Comparison of ENCODE assay signal across 8 mouse cellular contexts in genomic region chr6:97487535-97488081, GRCm38 (mm10).
DNase-seq lines count a peak whose midpoint lies in the region; ATAC-seq and TF ChIP-seq lines count a peak whose summit lies in the region.

No protein-coding gene starts in this region.

- H3K9ac ChIP-seq in forebrain, embryonic 12.5 days, result peak overlapping the region; percentile 65
- peak overlapping the region; percentile 42 for H3K9ac ChIP-seq in heart, postnatal 0 days (replicated peaks; ENCODE audit: low read depth, low read length)
- no peak overlapping the region for H3K9ac ChIP-seq in liver, embryonic 14.5 days (replicated peaks)
- H3K9ac ChIP-seq in neural tube, embryonic 11.5 days (ENCODE audit: low read length), result 0 out of 2 replicates have a peak overlapping the region, but pooled peaks have one; percentile 1

- peak overlapping the region; percentile 76 for H3K27ac ChIP-seq in bone marrow macrophage, adult 2 months (ENCODE audit: insufficient read depth, low read depth, low read length)
- no peak overlapping the region for H3K27ac ChIP-seq in forebrain, embryonic 12.5 days
- no peak overlapping the region for H3K27ac ChIP-seq in heart, postnatal 0 days (ENCODE audit: low read depth)
- no peak overlapping the region for H3K27ac ChIP-seq in liver, embryonic 14.5 days
- H3K27ac ChIP-seq in neural tube, embryonic 11.5 days (ENCODE audit: low read depth, low read length), result no peak overlapping the region

- 2% methylated on average over 40 of the region's 40 CpGs for WGBS in forebrain, embryonic 12.5 days
- WGBS in heart, postnatal 0 days, result 1% methylated on average over 36 of the region's 40 CpGs
- under 1% methylated on average over 40 of the region's 40 CpGs for WGBS in liver, embryonic 14.5 days (ENCODE audit: insufficient replicate concordance)
- WGBS in neural tube, embryonic 11.5 days, result 2% methylated on average over 32 of the region's 40 CpGs

- H3K36me3 ChIP-seq in forebrain, embryonic 12.5 days (replicated peaks), result no peaks in the 10 kb centered on the region
- no peaks in the 10 kb centered on the region for H3K36me3 ChIP-seq in heart, postnatal 0 days (replicated peaks; ENCODE audit: control insufficient read depth, insufficient read depth, low read length)
- H3K36me3 ChIP-seq in liver, embryonic 14.5 days (replicated peaks; ENCODE audit: control insufficient read depth, insufficient read depth, low read depth), result no peaks in the 10 kb centered on the region
- no peaks in the 10 kb centered on the region for H3K36me3 ChIP-seq in neural tube, embryonic 11.5 days (ENCODE audit: control insufficient read depth, insufficient read depth, low read length)

- TF ChIP-seq CTCF in bone marrow macrophage, adult 2 months (IDR thresholded peaks at IDR 0.05; ENCODE audit: low read depth, low read length), result no peak
- no peak for TF ChIP-seq CTCF in heart, postnatal 0 days (IDR thresholded peaks at IDR 0.05; ENCODE audit: low read depth)
- TF ChIP-seq CTCF in liver, embryonic 14.5 days (IDR thresholded peaks at IDR 0.05; ENCODE audit: low read depth), result no peak

- H3K27me3 ChIP-seq in forebrain, embryonic 12.5 days, result peaks cover 36% of the 10 kb centered on the region
- H3K27me3 ChIP-seq in heart, postnatal 0 days (ENCODE audit: control insufficient read depth, insufficient read depth, low read length), result peaks cover 13% of the 10 kb centered on the region
- H3K27me3 ChIP-seq in liver, embryonic 14.5 days (ENCODE audit: control insufficient read depth, insufficient read depth, low read length), result peaks cover 13% of the 10 kb centered on the region
- H3K27me3 ChIP-seq in neural tube, embryonic 11.5 days (ENCODE audit: control insufficient read depth, insufficient read depth, low read length), result no peaks in the 10 kb centered on the region

- no peaks in the 10 kb centered on the region for H3K9me3 ChIP-seq in forebrain, embryonic 12.5 days
- no peaks in the 10 kb centered on the region for H3K9me3 ChIP-seq in heart, postnatal 0 days (replicated peaks; ENCODE audit: control insufficient read depth, low read length)
- H3K9me3 ChIP-seq in liver, embryonic 14.5 days (ENCODE audit: control insufficient read depth, low read length), result no peaks in the 10 kb centered on the region
- H3K9me3 ChIP-seq in neural tube, embryonic 11.5 days (ENCODE audit: control insufficient read depth, low read length), result no peaks in the 10 kb centered on the region

- H3K4me2 ChIP-seq in forebrain, embryonic 12.5 days, result peak overlapping the region; percentile 99
- H3K4me2 ChIP-seq in heart, postnatal 0 days (ENCODE audit: low read depth, low read length), result peak overlapping the region; percentile 82
- peak overlapping the region; percentile 60 for H3K4me2 ChIP-seq in liver, embryonic 14.5 days (ENCODE audit: low read depth)
- H3K4me2 ChIP-seq in neural tube, embryonic 11.5 days (ENCODE audit: low read depth), result peak overlapping the region; percentile 59

- peak; percentile 55; the same call in 1 of the 2 replicates for ATAC-seq in forebrain, embryonic 12.5 days (ENCODE audit: low FRiP score)
- peak; percentile 63 for ATAC-seq in heart, postnatal 0 days (ENCODE audit: insufficient read depth, low read depth)
- no peak for ATAC-seq in liver, embryonic 14.5 days (ENCODE audit: insufficient read depth)
- peak; percentile 38; the same call in 1 of the 2 replicates for ATAC-seq in neural tube, embryonic 11.5 days (ENCODE audit: insufficient read depth, low FRiP score, low TSS enrichment)

- H3K4me3 ChIP-seq in bone marrow macrophage, adult 2 months (ENCODE audit: insufficient read depth, low read length), result peak overlapping the region; percentile 71
- peak overlapping the region; percentile 49 for H3K4me3 ChIP-seq in forebrain, embryonic 12.5 days (replicated peaks)
- peak overlapping the region; percentile 55 for H3K4me3 ChIP-seq in heart, postnatal 0 days (ENCODE audit: low read depth, low read length)
- peak overlapping the region; percentile 21 to 40 for H3K4me3 ChIP-seq in liver, embryonic 14.5 days (ENCODE audit: insufficient read depth in 1 of 2, low read depth in 2 of 2, low read length in 2 of 2)
- peak overlapping the region; percentile 22 for H3K4me3 ChIP-seq in neural tube, embryonic 11.5 days (ENCODE audit: low read depth, low read length)

- peaks cover 28% of the 10 kb centered on the region for H3K4me1 ChIP-seq in bone marrow macrophage, adult 2 months (ENCODE audit: control insufficient read depth, insufficient read depth, low read length)
- H3K4me1 ChIP-seq in forebrain, embryonic 12.5 days, result peaks cover 19% of the 10 kb centered on the region
- H3K4me1 ChIP-seq in heart, postnatal 0 days (ENCODE audit: control insufficient read depth, insufficient read depth), result peaks cover 9% of the 10 kb centered on the region; the same call in 1 of the 2 replicates
- H3K4me1 ChIP-seq in liver, embryonic 14.5 days (replicated peaks; ENCODE audit: control insufficient read depth in 2 of 2, insufficient read depth in 2 of 2, low read length in 1 of 2), result no peaks in the 10 kb centered on the region
- H3K4me1 ChIP-seq in neural tube, embryonic 11.5 days (ENCODE audit: control insufficient read depth, insufficient read depth, low read length), result peaks cover 6% of the 10 kb centered on the region

- TF ChIP-seq POLR2A in bone marrow macrophage, adult 2 months (IDR thresholded peaks at IDR 0.05; ENCODE audit: borderline replicate concordance, low read depth, low read length), result no peak

- no peak for TF ChIP-seq EP300 in heart, postnatal 0 days (IDR thresholded peaks at IDR 0.05; ENCODE audit: low read depth)
- TF ChIP-seq EP300 in liver, embryonic 14.5 days (IDR thresholded peaks at IDR 0.05; ENCODE audit: low read depth), result no peak

- DNase-seq in CD4-positive helper T cell, adult 2 months (ENCODE audit: low read depth, low spot score), result peak; percentile 40
- no peak for DNase-seq in heart, postnatal 0 days (ENCODE audit: low spot score)
- DNase-seq in kidney, postnatal 25 days, result peak; percentile 87 to 96
- DNase-seq in liver, embryonic 14.5 days (ENCODE audit: low read depth in 3 of 3, low spot score in 3 of 3), result no peak
- peak; percentile 34 for DNase-seq in neural tube, embryonic 11.5 days (ENCODE audit: low spot score)
- DNase-seq in urinary bladder, adult 2 months (ENCODE audit: low spot score), result peak; percentile 51

Comparison
In these comparisons a context has a peak if more than half of its experiments do, and no peak if none do; other contexts are left out.
1. DNase-seq: peak in CD4-positive helper T cell, adult 2 months (single experiment), kidney, postnatal 25 days (2 of 2), neural tube, embryonic 11.5 days (single experiment) and urinary bladder, adult 2 months (single experiment); none in heart, postnatal 0 days (single experiment) and liver, embryonic 14.5 days (0 of 3).
2. Peak in every context shown above with its lines, with median percentiles within 50 percentile points of each other: H3K4me3 ChIP-seq and H3K4me2 ChIP-seq.